Mouse (Mus musculus) adipocyte (in vitro differentiated cells): ENCODE measurements around the gene Vmn1r149.
"Not testable (repeated sequence)": the region's sequence is repeated elsewhere in the genome, so short reads cannot be mapped to it uniquely, and the experiment has no call there.

Experiments used
- DNase-seq: peaks from one replicate; pipeline ENCODE4 v3.0.0-alpha.2; 2016; ENCODE audit warnings: low spot score

The Vmn1r149 gene

GRCm38 (mm10) chr7:22438129-22438528, at the start of gene Vmn1r149:
Vmn1r149 (minus strand) TSS chr7:22438229.
- not testable (repeated sequence) for DNase-seq

DNA sequence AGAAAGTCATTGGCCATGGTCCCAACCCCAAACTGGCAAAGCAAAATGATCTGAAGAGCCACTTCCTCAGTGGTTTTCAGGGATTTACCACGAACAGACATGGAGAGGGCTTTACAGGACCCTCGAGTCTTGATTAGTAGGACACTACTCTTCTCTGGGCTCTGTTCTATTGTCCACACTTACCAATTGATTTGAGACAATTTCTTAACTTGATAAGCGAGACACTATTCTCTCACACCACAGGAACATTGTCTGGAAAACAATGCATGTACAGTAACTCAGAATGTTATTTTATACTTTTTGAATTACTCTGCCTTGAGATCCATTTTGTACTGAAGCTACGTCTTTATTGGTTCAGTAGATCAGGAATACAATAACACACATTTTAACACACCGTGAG, 25.9 kb upstream of the Vmn1r149 start, which contains the start of gene Gm10665:
Gene Gm10665 (minus strand): TSS at position 101 of the 400 bp plus-strand sequence.
- not testable (repeated sequence) for DNase-seq

DNA sequence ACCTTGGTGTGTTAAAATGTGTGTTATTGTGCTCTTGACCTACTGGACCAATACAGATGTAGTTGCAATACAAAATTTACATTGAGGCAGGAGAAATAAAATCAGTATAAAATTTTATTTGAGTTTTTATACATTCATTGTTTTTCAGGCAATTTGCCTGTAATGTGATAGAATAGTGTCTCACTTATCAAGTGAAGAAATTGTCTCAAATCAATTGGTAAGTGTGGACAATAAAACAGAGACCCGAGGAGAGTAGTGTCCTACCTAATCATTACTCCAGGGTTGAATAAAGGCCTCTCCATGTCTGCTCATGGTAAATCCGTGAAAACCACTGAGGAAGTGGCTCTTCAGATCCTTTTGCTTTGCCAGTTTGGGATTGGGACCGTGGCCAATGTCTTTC, 24.7 kb downstream of the Vmn1r149 start, which contains the start of gene Vmn1r148:
Gene Vmn1r148 (plus strand): TSS at position 301 of the 400 bp plus-strand sequence.
- DNase-seq: not testable (repeated sequence)
